Mouse (Mus musculus) gastrocnemius, postnatal 4 days (tissue): ENCODE measurements at regions not wholly inside any gene's neighbourhood (a gene's known extent, or its start where the extent isn't known, plus 50 kb on each side); places are given as distances from the start of the nearest gene placed in this dataset.

Experiments
- DNase-seq, 2 experiments: peaks; one replicate each; pipeline ENCODE4 v3.0.0; 2021 to 2022; ENCODE audit warnings: low spot score in 2 of 2, mixed read lengths in 2 of 2

GRCm38 (mm10) chr2:137827814-137828374 is 428.5 kb upstream of the Btbd3 start:
- DNase-seq, result no peak

- no peak for DNase-seq
These were observed 434.9 kb upstream of the Btbd3 start for GRCm38 (mm10) chr2:137821344-137821916.

- no peak for DNase-seq
These were observed 441.4 kb upstream of the Btbd3 start for GRCm38 (mm10) chr2:137814945-137815344.

- DNase-seq, result no peak
These were observed 447.7 kb upstream of the Btbd3 start for GRCm38 (mm10) chr2:137808401-137809230.

GRCm38 (mm10) chr2:137807594-137808295 is 448.6 kb upstream of the Btbd3 start:
- no peak for DNase-seq

- no peak for DNase-seq
These were observed 461.5 kb upstream of the Btbd3 start for GRCm38 (mm10) chr2:137794841-137795240.

- DNase-seq, result no peak
These were observed 472.3 kb upstream of the Btbd3 start for GRCm38 (mm10) chr2:137784091-137784490.

- no peak for DNase-seq
These were observed 478.9 kb upstream of the Btbd3 start for GRCm38 (mm10) chr2:137777430-137777829.

- DNase-seq, result no peak
These were observed 491.6 kb upstream of the Btbd3 start for GRCm38 (mm10) chr2:137764785-137765184.

- no peak for DNase-seq
These were observed 496.9 kb upstream of the Btbd3 start for GRCm38 (mm10) chr2:137759455-137759854.

- DNase-seq, result no peak
These were observed 498.0 kb upstream of the Btbd3 start for GRCm38 (mm10) chr2:137758389-137758788.

GRCm38 (mm10) chr2:137757231-137758212 is 498.8 kb upstream of the Btbd3 start:
- DNase-seq, result no peak

GRCm38 (mm10) chr2:137756220-137756619 is 500.1 kb upstream of the Btbd3 start:
- no peak for DNase-seq

- DNase-seq, result no peak
These were observed 501.9 kb upstream of the Btbd3 start for GRCm38 (mm10) chr2:137754481-137754880.

GRCm38 (mm10) chr2:137732410-137732809 is 524.0 kb upstream of the Btbd3 start:
- DNase-seq, result no peak

- DNase-seq, result no peak
These were observed 525.9 kb upstream of the Btbd3 start for GRCm38 (mm10) chr2:137730472-137730931.

- no peak for DNase-seq
These were observed 526.5 kb upstream of the Btbd3 start for GRCm38 (mm10) chr2:137729871-137730270.

- DNase-seq, result no peak
These were observed 527.2 kb upstream of the Btbd3 start for GRCm38 (mm10) chr2:137729207-137729606.

- no peak for DNase-seq
These were observed 532.7 kb upstream of the Btbd3 start for GRCm38 (mm10) chr2:137723651-137724050.

- DNase-seq, result no peak
These were observed 534.5 kb upstream of the Btbd3 start for GRCm38 (mm10) chr2:137721767-137722424.
